Mouse (Mus musculus): ENCODE measurements around the gene Spsb2. TPM values are rescaled to one million over a fixed set of nuclear protein-coding genes. Genes with fewer than 3 reads are reported as not detected.
A peak's percentile ranks its signal among the peaks of the same experiment; 100 is the strongest.
"Not testable (repeated sequence)": the region's sequence is repeated elsewhere in the genome, so short reads cannot be mapped to it uniquely, and the experiment has no call there.

Spsb2 gene
- polyA plus RNA-seq, 3 experiments from 2014 or later: 1.5 to 3.2 (median 2.1) TPM

DNA sequence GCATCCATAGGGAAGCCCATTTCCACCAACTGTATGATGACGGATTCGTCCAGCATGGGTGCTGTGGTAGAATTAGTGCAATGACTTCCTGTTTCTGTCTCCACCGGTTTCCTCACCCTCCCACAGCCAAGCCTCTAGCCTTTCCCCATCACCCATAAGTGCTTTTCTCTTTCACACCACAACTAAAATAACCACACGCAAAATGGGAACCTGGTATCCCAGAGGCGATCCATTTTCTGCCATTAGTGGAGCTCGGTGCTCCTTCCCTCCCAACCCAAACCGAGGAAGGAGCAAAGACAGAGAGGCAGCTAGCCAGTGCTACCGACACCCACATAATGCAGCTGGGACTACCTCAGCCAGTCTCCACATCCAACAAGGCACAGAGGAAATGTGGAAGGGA is 9.5 kb downstream of the Spsb2 start:
- ATAC-seq: no peak

DNA sequence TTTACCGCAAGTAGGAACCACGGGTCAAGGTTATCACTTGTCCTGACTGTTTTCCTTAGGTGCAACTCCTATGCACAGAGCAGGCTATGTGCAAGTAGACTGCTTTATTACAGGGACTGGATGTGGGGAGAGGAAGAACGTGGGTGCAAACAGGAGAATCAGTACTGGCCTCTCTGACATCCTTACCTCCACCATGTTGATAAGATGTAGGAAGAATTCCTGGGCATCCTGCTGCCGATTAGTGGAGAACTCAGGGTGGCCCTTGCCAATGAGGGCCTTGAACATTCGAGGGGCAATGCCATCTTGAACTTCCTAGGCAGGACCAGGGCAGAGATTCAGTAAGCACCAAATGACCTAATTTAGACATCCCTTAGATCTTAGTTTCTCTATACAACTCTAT is 12.4 kb downstream of the Spsb2 start:
- no peak for ATAC-seq

DNA sequence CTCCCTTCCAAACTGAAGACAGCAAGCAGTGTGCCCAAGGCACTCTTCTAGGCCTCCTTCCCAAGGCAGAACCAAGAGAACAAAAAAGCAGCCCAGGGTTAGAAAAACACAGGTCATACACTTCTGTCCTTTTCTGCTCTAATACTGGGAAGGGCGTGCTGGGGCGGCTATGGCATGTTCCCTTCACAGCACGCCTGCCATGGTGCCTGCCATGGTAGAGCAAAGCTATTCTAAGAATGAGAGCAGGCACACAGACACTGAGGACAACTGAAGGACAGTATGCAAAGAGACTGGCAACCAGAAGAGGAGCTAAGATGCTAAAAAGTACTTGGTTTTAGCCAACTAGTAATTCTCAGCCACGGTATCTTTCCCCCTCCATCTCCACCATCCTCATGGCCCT is 13.6 kb downstream of the Spsb2 start:
- ATAC-seq: no peak

DNA sequence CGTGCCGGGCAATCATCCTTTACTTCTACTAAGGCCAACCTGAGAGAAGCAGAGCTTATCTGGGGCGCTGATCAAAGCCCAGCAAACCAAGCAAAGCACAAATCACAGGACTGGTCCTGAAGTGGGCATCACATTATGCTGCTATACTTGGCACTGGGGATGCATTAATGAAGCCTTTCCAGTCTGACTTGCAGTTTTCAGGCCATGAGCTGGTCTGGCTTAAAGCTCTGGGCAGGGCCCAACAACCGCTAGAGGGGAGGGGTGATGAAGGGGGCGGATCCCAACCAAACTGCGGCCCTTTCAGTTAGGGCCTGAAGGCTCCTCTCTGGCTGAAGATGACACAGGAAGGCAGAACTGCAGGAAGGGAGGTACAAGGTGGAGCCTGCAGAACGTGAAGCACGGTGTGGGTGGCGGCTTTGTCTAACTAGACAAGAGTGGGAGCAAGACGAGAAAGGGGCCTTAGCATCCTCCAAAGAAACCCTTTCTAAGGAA is 19.7 kb downstream of the Spsb2 start:
- no peak for ATAC-seq

DNA sequence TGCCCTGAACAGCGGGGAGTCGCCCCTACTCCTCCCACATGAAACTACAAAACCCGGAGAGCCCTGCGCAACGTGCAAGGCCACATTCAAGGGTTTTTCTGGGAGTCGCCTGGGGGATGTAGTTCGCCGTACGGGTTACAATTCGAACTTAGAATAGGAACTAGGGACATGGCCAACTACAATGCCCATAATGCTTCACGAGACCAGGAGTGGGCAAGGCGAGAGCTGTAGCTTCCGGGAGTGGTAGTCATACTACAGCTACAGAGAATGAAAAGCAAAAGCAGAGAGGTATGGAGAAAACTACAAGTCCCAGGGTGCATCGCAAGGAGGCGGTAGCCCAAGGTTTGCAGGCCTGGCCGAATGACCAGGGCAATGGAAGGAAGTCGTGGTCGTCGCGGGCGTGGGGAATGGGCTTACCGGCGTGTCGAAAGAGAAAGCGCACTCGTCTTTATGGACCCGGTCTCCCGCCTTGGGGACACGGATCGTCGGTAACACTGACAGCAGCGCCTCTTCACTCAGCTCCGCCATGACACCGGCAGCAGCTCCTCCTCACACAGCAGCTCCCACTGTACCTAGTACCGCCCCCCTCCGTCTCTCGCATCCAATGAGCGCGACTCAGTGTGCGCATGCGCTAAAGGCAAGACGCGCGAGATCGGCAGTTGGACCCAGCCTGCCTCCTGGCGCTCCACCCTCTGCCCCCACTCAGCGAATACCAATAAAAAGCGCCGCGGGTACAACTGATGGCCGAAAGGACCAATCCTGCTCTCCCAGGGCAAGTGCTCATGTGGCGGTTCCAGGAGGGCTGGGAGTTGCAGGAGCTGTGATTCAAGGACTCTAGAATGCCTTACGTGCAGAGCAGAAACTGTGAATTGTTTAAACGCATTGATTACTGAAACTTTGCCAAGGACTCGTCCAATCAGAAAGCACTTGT is 20.7 kb downstream of the Spsb2 start, which contains the start of the genes Usp5 and Cdca3:
TSS of gene Usp5 (minus strand) at position 617 of the 931 bp plus-strand sequence.
TSS of gene Cdca3 (plus strand) at position 680 of the 931 bp plus-strand sequence.
- ATAC-seq: peak; percentile 84

DNA sequence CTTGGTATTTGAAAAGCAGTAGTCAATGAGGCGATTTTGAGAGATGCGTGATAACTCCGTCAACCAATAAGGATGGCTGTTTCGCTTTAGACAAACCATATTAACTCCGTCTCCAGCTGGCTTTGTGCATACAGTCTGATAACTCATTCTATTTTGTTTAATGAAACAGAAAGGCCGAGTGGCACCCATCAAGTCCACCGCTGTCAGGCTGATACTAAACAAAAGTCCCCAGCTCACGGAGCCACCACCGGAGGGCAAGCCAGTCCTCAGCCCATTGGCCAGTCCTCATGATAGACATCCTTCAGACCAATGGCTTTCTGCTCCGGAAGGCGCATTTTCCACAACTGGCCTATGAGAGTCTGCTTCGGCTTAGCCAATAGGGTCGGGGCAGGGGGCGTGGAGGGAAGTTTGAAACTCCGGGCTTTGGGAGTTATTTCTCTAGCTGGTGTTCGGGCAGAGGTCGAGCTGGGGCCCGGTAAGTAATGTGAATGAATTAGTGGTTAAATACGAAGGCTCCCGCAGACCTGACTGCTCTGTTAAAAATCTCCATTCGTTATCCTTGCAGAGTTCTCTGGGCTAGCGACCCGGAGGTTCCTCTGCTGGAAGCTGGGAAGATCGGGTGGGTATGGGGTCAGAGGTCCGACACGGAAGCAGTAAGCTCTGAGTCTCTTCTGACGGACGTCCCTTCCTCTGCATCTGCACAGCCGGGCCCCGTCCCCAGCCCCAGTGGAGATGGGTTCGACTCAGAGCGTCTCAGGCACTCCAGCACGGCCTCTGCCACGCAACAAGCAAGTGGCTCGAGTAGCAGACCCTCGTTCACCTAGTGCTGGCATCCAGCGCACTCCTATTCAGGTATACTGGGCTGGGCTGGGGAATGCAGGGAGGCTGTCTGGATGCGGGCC is 21.6 kb downstream of the Spsb2 start:
- peak; percentile 72 for ATAC-seq

DNA sequence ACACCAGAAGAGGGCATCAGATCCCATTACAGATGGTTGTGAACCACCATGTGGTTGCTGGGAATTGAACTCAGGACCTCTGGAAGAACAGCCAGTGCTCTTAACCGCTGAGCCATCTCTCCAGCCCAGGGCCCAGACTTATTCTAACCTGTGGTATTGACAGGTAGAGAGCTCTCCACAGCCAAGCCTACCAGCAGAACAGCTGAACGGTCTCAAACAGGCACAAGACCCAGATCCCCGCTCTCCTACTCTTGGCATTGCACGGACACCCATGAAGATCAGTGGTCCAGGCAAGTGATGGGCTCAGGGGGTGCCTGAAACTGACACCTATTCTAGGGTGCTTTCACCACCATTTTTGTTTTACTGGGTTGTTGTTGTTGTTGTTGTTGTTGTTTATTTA is 22.7 kb downstream of the Spsb2 start:
- ATAC-seq: not testable (repeated sequence)

DNA sequence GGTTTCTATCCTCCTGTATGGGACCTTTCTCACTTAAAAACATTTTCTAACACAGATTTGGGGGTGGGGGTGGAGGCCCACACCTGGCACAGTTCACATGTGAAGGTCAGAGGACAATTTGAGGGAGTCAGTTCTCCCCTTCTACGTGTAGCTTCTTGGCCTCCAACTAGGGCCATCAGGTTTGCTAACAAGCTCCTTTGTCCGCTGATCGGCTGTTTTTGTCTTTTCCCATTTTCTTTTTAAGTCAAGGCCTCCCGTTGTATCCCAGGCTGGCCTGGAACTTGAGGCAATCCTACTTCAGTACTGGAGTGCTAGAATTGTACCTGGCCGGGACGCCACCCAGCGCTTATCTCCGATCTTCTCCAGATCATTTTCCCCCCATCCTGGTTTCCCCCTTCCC is 23.2 kb downstream of the Spsb2 start:
- no peak for ATAC-seq

DNA sequence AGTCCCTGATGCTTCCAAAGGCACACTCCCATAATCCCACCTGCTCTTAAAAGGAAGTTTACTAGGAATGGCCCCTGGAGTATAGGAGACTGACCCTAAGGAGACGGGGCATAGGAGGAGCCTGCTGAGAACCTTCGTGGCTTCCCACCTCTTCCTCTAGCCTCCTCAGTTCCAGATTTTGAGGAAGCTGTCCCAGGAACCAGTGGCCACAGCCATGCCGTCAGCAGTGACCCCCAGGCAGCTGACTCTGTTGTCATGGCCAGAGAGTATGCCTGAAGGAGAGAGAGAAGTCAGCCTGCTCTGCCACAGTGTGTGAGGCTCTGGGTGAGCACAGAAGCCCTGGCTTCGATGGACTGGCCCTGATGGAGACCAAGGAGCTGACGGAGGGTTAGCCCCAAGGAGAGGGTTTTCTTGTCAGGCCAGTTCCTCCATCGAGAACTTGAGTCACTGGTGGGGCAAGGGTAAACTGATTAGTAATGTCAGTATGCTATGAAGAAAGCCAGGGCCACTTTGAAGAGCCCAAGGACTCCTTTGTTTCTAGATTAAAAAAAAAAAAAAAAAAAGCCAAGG is 26.1 kb downstream of the Spsb2 start:
- no peak for ATAC-seq

DNA sequence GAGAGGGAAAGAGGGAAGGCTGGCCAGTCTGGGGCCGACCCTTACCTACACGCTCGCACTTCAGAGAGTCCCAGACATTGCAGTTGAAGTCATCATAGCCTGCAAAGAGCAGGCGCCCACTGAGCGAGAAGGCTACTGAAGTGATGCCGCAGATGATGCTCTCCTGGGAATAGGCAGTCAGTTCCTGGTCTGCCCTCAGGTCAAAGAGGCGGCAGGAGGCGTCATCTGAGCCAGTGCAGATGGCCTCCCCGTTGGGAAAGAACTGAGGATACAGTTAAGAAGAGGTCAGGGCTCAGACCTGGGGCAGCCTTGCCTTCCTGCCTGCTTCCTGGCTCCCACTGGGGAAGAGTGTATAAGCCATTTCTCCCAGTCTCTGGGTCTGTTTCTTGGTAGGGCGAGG is 27.1 kb downstream of the Spsb2 start:
- ATAC-seq: no peak

DNA sequence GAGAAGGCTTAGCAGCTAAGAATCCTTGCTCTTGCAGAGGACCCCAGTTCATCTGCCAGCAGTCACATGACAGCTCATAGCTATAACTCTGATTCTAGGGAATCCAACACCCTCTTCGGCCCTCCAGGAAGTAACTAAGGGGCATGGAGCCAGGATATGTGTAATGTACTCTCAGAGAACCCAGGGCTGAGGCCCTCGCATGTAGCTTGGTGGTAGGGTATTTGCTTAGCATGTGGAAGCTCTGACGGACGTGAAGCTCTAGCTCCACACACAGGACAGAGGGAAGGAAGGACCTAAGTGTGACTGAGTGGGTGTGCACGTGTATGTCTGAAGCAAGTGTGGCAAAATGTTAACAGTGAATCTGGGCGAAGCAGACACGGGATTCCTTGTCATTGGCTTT is 27.9 kb downstream of the Spsb2 start:
- ATAC-seq: no peak

DNA sequence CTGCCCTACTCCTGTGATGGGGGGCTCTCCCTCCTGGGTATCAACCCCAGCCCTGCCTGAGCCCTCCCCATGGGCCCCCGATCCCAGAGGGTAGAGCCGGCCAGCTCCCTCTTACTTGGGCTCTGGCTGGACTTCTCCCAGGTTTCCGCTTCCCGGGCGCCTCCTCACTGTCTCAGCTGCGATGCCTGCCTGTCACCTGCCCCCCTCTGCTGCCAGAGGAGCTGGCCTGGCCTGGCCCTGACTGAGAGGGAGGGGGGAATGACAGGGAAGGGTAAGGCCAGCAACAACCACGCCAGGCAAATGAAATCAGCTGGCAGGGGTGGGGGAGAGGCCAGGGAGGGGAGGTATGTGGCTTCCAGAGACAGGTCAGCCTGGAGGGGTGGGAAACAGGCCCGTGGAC is 31.3 kb downstream of the Spsb2 start:
- ATAC-seq: no peak

DNA sequence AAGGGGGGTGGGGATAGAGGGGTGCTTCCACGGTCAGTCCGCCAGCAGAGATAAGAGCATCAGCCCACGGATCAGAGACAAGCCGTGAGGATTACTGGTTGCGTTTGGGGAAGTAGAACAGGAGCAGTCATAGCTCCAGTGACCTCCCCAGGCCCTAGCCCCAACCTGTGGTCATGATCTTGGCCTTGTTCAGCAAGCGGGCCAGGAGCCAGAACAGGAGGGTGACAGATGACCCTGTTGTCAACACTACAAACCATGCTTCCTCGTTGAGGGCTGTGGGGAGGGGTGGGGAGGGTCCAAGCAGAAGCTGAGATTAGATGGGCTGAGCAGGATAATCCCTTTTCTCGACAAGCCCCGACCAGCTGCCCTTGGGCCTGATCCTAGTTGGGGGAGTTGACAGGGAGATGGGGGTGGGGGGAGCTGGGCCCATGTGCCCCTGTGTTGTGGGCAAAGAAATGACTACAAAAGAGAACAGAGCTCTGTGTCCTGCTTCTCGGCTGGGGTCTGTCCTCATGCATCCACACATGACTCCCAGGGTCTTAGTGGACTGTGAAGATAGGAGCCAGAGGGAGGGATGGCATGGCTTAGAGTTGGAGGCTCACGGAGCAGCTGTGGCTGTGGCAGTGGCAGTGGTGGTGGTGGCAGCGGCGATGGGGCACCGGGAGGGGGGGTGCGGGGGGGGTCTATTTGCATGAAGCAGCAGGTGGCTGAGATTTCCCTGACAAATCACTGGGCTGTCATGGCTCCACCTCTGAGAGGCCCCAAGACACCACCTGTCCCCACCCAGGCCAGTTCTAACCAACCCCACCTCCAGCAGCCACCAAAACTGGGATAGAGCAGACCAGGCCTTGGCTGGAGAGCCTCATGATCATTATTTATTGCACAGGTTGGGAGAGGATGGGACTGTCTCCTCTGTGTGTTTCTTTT is 32.0 kb downstream of the Spsb2 start, which contains the start of gene Gnb3:
TSS of gene Gnb3 (minus strand) at position 35 of the 927 bp plus-strand sequence.
- no peak for ATAC-seq

DNA sequence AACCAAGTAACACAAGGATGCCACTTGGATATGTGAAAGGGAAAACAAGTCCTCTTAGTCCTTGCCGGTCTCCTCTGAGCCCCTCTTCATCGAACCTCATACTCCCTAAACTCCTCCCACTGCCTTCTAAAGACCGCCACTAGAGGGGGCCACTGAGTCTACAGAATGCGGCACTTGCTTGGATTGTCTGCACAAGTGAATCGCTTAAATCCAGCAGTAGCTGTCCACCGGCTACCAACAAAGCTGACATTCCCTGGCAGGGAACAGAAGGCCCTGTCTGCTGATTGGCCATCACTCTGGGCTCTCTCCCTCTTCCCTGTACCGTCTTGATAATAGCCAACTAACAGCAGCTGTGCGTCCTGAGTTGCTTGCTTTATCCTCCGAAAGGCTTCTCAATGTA is 38.8 kb downstream of the Spsb2 start:
- ATAC-seq: peak; percentile 88

DNA sequence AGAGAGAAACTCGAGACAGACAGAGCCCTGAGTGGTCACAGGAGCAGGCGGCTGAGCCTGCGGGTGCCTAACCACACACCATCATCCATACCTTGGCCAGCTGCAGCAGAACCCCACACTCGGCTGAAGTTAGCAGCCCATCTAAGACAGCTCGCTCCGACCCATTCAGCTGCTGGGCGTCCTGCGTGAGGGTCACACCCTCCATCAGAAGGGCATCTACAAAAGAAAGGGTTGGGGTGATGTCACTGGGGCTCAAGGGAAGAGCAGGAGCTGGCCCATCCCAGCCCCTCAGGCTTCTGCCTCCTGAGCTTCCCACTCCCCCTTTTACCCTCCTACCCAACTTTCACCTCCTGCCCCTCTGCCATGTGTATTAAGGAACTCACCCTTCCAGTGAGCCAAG is 42.1 kb downstream of the Spsb2 start:
- ATAC-seq: no peak

DNA sequence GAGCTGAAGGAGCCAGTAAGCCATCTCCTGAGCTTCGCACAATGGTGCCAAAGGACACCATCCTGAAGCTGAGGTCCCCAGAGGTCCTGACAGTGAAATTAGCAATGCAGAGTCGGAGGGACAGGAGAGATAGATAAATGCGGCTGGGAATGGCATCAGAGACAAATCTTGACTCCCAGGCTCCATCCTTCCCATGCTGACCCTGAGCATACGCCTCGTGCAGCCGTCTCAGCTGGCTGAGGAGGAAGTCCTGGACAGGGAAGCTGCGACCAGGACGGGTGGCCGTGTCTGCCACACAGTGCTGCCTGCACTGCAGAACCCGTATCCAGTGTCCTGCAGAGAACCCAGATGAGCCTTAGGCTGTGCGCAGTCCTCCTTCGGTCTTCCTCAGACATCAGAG is 46.2 kb downstream of the Spsb2 start:
- ATAC-seq: no peak

DNA sequence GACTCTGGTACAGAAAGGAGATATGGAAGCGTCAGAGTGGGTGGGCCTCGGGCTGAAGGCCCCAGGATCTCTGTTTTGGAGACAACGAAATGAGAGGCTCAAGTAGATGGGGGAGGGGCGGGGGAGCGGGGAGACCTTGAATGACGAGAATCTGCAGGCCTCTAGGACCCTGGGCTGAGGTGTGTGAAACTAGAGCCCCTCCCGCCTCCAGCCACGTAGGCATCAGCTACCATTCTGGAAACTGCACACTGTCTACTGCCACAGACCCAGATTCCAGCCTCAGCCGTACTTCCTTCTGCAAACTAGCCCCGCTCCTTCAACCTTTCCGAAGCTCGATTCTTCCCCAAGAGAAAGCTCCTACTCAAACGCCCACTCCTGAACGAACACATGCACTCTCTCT is 47.9 kb downstream of the Spsb2 start:
- ATAC-seq: peak; percentile 6

DNA sequence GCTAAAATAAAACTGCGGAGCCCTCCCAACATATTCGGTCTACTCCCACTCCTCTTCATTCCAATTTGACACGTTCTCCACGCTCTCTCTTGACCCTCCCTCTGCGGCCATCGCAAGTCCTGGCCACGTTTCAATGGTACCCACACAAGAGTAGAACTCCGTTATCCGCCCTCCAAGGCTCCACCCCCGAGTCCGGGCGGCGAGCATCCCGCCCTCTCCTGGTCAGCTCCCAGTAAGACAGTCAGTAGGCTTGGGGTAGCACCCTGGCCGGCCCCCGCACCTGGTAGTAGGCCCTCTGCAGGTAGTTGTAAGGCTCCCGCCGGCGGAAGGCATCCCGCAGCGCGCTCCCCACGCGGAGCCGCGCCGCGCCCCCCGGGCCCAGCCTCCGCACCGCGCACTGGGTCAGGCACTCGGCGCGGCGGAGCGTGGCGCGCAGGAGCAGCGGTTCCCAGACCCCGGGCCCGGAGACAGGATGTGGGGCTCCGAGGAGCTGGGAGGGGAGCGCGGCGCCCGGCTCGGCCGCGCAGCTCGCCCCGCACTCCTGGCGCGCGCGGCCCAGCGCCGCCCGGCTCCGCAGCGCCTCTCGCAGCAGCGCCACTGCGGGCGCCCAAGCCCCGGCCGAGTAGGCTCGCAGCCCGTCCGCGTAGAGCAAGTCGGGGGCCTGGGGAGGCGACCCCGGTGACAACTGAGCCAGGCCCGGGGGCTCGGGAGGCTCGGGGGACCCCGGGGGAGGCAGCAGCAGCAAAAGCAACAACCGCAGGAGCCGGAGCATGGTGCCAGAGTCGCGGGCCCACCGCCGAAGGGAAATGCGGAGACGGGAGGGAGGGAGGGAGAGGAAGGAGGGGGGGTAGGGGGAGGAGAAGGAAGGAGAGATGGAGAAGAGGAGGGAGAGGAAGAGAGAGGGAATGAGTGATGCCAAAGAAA is 48.7 kb downstream of the Spsb2 start, which contains the start of gene P3h3:
TSS of gene P3h3 (minus strand) at position 837 of the 924 bp plus-strand sequence.
- peak; percentile 81 for ATAC-seq

DNA sequence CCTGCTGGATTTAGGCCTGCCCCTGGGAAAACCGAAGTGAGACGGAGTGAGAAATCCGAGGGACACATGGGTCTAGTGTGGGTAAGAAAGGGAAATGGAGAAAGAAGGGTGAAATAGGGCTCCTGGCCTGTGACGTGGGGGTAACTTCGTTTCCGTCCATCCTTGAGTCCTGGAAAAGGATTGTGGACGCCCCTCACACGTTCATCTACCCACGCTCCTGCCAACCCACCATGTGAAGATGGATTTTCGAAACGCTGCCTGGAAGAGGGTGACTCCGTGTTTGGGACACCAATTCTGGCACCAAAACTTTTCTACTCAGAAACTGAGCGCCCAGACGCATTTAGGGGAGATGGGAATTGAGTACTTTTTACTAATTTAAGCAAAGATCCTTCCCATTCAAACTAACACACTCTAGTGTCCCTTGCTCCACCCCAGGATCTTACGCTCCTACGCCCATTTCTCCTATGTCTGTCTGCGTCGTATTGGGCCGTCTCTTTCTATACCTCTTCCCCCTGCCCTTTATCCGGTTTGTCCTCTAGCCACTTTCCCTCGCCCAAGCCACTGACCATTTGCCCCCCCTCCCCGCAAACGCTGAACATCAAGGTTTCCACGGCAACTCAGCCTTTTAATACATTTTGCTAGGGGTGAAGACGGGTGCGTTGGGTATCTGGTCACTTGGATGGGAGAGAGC is 49.5 kb downstream of the Spsb2 start:
- ATAC-seq: no peak
